Mouse (Mus musculus): ENCODE measurements at regions not wholly inside any gene's neighbourhood (a gene's known extent, or its start where the extent isn't known, plus 50 kb on each side); places are given as distances from the start of the nearest gene placed in this dataset.

DNA sequence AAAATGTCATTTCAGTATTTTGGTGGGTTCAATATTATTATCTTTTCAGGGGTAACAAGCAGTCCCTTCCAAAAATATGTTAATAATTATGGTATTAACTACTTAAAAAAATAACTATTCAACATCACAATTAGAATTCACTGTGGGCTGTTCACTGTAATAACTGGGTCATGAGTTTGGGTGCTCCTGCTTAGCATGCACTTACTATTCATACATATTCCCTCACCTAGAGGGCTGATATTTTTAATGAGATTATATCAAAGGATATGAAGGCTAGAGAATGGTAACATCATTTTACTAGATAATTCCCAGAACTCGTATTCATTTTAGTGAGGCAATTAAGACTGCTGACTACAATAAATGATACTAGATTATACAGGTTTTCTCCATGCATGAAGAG, 95.1 kb downstream of the 1700008P02Rik start:
- TF ChIP-seq CTCF (IDR thresholded peaks at IDR 0.05; ENCODE audit: borderline replicate concordance, extremely low read depth, insufficient read depth, insufficient read length) (no peak), POLR2A (IDR thresholded peaks at IDR 0.05; ENCODE audit: borderline replicate concordance, extremely low read depth, insufficient read depth, insufficient read length, poor library complexity, severe bottlenecking) (no peak)

All from brain, embryonic 14.5 days (tissue).